Mouse (Mus musculus): ENCODE results near the gene Gm49353. TPM values are rescaled to one million over a fixed set of nuclear protein-coding genes. Genes with fewer than 3 reads are reported as not detected.

Gm49353 gene
- polyA plus RNA-seq, 1 experiment = not detected

GRCm38 (mm10) chr10:29213534-29214100 lies 14.9 kb downstream of the Gm49353 start:
- WGBS = 55% methylated on average over 3 of the region's 3 CpGs
- H3K27me3 ChIP-seq (ENCODE audit: control insufficient read depth, insufficient read depth, low read length) = no peaks in the 10 kb centered on the region; the same call in 1 of the 2 replicates
- TF ChIP-seq CTCF (IDR thresholded peaks at IDR 0.05; ENCODE audit: extremely low read depth, insufficient read length, insufficient replicate concordance, low read depth, low read length) = no peak
- TF ChIP-seq POLR2A (IDR thresholded peaks at IDR 0.05; ENCODE audit: low read depth, low read length) = no peak

GRCm38 (mm10) chr10:29216957-29217356 lies 18.2 kb downstream of the Gm49353 start:
- Histone ChIP-seq H3K4me3 (ENCODE audit: low read depth, low read length) (no peak overlapping the region), H3K36me3 (ENCODE audit: control insufficient read depth, insufficient read depth, low read length) (no peaks in the 10 kb centered on the region), H3K4me1 (ENCODE audit: control insufficient read depth, insufficient read depth, insufficient read length, low read length) (no peaks in the 10 kb centered on the region), H3K27me3 (ENCODE audit: control insufficient read depth, insufficient read depth, low read length) (no peaks in the 10 kb centered on the region; the same call in 1 of the 2 replicates), H3K27ac (ENCODE audit: insufficient read depth, low read depth, low read length) (no peak overlapping the region)
- TF ChIP-seq CTCF (IDR thresholded peaks at IDR 0.05; ENCODE audit: extremely low read depth, insufficient read length, insufficient replicate concordance, low read depth, low read length) (no peak), POLR2A (IDR thresholded peaks at IDR 0.05; ENCODE audit: low read depth, low read length) (no peak)
- 88% methylated on average over 1 of the region's 1 CpGs for WGBS

More at GRCm38 (mm10) chr10:29213534-29214100, 14.9 kb downstream of the Gm49353 start:
- no peaks in the 10 kb centered on the region for H3K36me3 ChIP-seq (ENCODE audit: control insufficient read depth, insufficient read depth, low read length)
- H3K4me1 ChIP-seq (ENCODE audit: control insufficient read depth, insufficient read depth, insufficient read length, low read length) = no peaks in the 10 kb centered on the region
- no peak overlapping the region for H3K27ac ChIP-seq (ENCODE audit: insufficient read depth, low read depth, low read length)
- no peak overlapping the region for H3K4me3 ChIP-seq (ENCODE audit: low read depth, low read length)

GRCm38 (mm10) chr10:29217451-29217850 lies 18.7 kb downstream of the Gm49353 start:
- H3K4me1 ChIP-seq (ENCODE audit: control insufficient read depth, insufficient read depth, insufficient read length, low read length) = no peaks in the 10 kb centered on the region
- no peak for TF ChIP-seq POLR2A (IDR thresholded peaks at IDR 0.05; ENCODE audit: low read depth, low read length)
- no peak for TF ChIP-seq CTCF (IDR thresholded peaks at IDR 0.05; ENCODE audit: extremely low read depth, insufficient read length, insufficient replicate concordance, low read depth, low read length)
- H3K27ac ChIP-seq (ENCODE audit: insufficient read depth, low read depth, low read length) = no peak overlapping the region
- no peaks in the 10 kb centered on the region for H3K36me3 ChIP-seq (ENCODE audit: control insufficient read depth, insufficient read depth, low read length)
- WGBS = 75% methylated on average over 2 of the region's 2 CpGs
- no peaks in the 10 kb centered on the region; the same call in 1 of the 2 replicates for H3K27me3 ChIP-seq (ENCODE audit: control insufficient read depth, insufficient read depth, low read length)
- no peak overlapping the region for H3K4me3 ChIP-seq (ENCODE audit: low read depth, low read length)

- Histone ChIP-seq H3K27ac (ENCODE audit: insufficient read depth, low read depth, low read length) (no peak overlapping the region), H3K4me3 (ENCODE audit: low read depth, low read length) (no peak overlapping the region), H3K27me3 (ENCODE audit: control insufficient read depth, insufficient read depth, low read length) (no peaks in the 10 kb centered on the region), H3K36me3 (ENCODE audit: control insufficient read depth, insufficient read depth, low read length) (no peaks in the 10 kb centered on the region), H3K4me1 (ENCODE audit: control insufficient read depth, insufficient read depth, insufficient read length, low read length) (no peaks in the 10 kb centered on the region)
- WGBS = 83% methylated on average over 4 of the region's 4 CpGs
- TF ChIP-seq POLR2A (IDR thresholded peaks at IDR 0.05; ENCODE audit: low read depth, low read length) (no peak), CTCF (IDR thresholded peaks at IDR 0.05; ENCODE audit: extremely low read depth, insufficient read length, insufficient replicate concordance, low read depth, low read length) (no peak)
These were observed 26.6 kb downstream of the Gm49353 start for GRCm38 (mm10) chr10:29225329-29225728.

GRCm38 (mm10) chr10:29231208-29231607 lies 32.5 kb downstream of the Gm49353 start:
- Histone ChIP-seq H3K27ac (ENCODE audit: insufficient read depth, low read depth, low read length) (no peak overlapping the region), H3K4me3 (ENCODE audit: low read depth, low read length) (no peak overlapping the region), H3K36me3 (ENCODE audit: control insufficient read depth, insufficient read depth, low read length) (no peaks in the 10 kb centered on the region), H3K4me1 (ENCODE audit: control insufficient read depth, insufficient read depth, insufficient read length, low read length) (no peaks in the 10 kb centered on the region), H3K27me3 (ENCODE audit: control insufficient read depth, insufficient read depth, low read length) (no peaks in the 10 kb centered on the region)
- TF ChIP-seq CTCF (IDR thresholded peaks at IDR 0.05; ENCODE audit: extremely low read depth, insufficient read length, insufficient replicate concordance, low read depth, low read length) (no peak), POLR2A (IDR thresholded peaks at IDR 0.05; ENCODE audit: low read depth, low read length) (no peak)
- WGBS = 77% methylated on average over 2 of the region's 2 CpGs

Other genes with a start within 250 kb of the Gm49353 start
- gene 2310057J18Rik, start 212.7 kb upstream of the Gm49353 start, polyA plus RNA-seq (2012; rRNA removed) = 4.3 TPM in 1 of 2 replicates, not detected in the other
- 0.13 and 0.37 TPM in 2 replicates for gene Soga3, start 55.1 kb upstream of the Gm49353 start, polyA plus RNA-seq (2012; rRNA removed)
- gene 9330159F19Rik, start 12.7 kb downstream of the Gm49353 start, polyA plus RNA-seq (2012; rRNA removed) = 0.01 TPM in 1 of 2 replicates, not detected in the other
- 0.29 and 0.80 TPM in 2 replicates for gene Echdc1, start 114.2 kb downstream of the Gm49353 start, polyA plus RNA-seq (2012; rRNA removed)
- gene Rnf146, start 163.5 kb downstream of the Gm49353 start, polyA plus RNA-seq (2012; rRNA removed) = 4.3 and 9.1 TPM in 2 replicates

All from small intestine, adult 2 months (tissue).